Mouse (Mus musculus) stomach, adult 2 months (tissue): ENCODE results near the gene 2410002F23Rik. TPM values are rescaled to one million over a fixed set of nuclear protein-coding genes. Genes with fewer than 3 reads are reported as not detected.

Source experiments
- polyA plus RNA-seq: library from polyadenylated mRNA; depleted of rRNA; stranded (reverse); fragments of >200 nt; gene quantifications from 2 replicates; pipeline ENCODE4 v1.2.3, GENCODE M21; 2012; rRNA removed

The 2410002F23Rik gene
- polyA plus RNA-seq = 41.0 and 51.0 TPM in 2 replicates

GRCm38 (mm10) chr7:44246055-44246983 is at the start of gene 2410002F23Rik, which contains the start of gene 1700028J19Rik:
Gene 2410002F23Rik, plus strand, starts transcription at chr7:44246722.
Gene 1700028J19Rik, minus strand, starts transcription at chr7:44246695.

DNA sequence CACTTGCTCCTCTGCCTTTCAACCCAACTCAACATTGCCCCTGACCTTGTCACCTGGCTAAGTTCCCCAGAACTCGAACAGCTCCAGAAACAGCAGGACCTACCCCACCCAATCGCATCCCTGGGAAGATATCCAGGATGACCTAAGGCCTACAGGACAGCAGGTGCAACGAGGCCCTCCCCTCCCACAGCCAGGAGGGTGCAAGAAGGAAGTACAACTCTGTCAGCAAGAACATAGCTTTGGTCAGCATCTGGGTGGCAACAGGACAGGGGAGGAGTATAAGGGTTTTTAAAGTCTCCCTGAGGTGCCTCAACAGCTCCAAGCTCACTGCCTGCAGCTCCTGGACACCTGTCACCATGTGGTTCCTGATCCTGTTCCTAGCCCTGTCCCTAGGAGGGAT is 48.6 kb upstream of the 2410002F23Rik start, which contains the start of gene Klk1b3:
TSS of gene Klk1b3 (plus strand) at position 301 of the 400 bp plus-strand sequence.

GRCm38 (mm10) chr7:44207135-44207534 is 39.4 kb upstream of the 2410002F23Rik start, which contains the start of gene Klk1b4:
Gene Klk1b4, plus strand, starts transcription at chr7:44207435.

GRCm38 (mm10) chr7:44215645-44216044 is 30.9 kb upstream of the 2410002F23Rik start, which contains the start of gene Klk1b5:
Gene Klk1b5, plus strand, starts transcription at chr7:44215945.

GRCm38 (mm10) chr7:44225076-44225475 is 21.4 kb upstream of the 2410002F23Rik start, which contains the start of gene Klk1:
Gene Klk1, plus strand, starts transcription at chr7:44225360.

GRCm38 (mm10) chr7:44235909-44236308 is 10.6 kb upstream of the 2410002F23Rik start, which contains the start of gene Gm36864:
Gene Gm36864, plus strand, starts transcription at chr7:44236177.

DNA sequence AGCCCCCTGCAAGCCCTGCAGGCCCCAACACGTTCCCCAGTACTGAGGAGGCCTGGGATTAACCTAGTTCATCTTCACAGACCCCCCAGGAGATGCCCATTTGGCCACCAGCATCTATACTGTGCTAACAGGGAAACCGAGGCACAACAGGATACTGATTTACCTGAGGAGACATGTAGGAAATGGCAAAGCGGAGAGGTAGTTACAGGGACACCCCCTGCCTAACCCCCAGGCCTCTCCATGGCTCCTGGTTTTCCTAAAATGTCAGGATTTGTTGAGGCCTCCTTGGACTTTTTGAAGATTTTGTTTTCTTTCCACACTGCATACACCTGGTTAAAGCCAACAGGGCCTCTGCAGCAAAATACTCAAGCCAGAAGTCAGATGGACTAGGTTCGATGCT is 10.8 kb downstream of the 2410002F23Rik start, which contains the start of gene Acp4:
TSS of gene Acp4 (minus strand) at position 101 of the 400 bp plus-strand sequence.

DNA sequence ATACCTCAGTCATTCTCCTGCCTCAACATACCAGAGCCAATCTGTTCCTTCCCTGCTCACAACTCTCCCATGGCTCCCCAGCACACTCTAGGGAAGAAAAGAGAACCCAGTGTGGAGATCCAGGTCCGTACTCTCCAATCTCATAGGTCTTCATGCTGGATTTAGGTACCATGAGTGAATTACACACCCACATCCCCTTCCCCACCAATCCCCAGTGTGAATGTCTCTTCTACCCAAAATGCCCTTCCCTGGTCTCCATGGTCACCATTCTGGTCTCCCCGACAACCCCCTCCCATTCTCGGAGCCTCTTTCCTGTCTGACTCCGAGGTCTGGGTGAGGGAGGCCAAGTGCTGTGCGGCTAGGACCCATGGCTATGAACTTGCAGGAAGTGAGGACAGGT is 14.6 kb downstream of the 2410002F23Rik start, which contains the start of gene Gm15517:
TSS of gene Gm15517 (plus strand) at position 301 of the 400 bp plus-strand sequence.

Other genes with a start within 250 kb of the 2410002F23Rik start
- 0.30 and 0.31 TPM in 2 replicates for gene Klk1b26, start 234.6 kb upstream of the 2410002F23Rik start, polyA plus RNA-seq
- not detected in 2 replicates for gene Klk1b27, start 194.4 kb upstream of the 2410002F23Rik start, polyA plus RNA-seq
- gene Klk1b21, start 144.4 kb upstream of the 2410002F23Rik start, polyA plus RNA-seq = not detected in 2 replicates
- gene Klk1b22, start 134.0 kb upstream of the 2410002F23Rik start, polyA plus RNA-seq = 0.38 TPM in 1 of 2 replicates, not detected in the other
- not detected in 2 replicates for gene Klk1b16, start 110.0 kb upstream of the 2410002F23Rik start, polyA plus RNA-seq
- 0.19 TPM in 1 of 2 replicates, not detected in the other for gene Klk1b24, start 58.5 kb upstream of the 2410002F23Rik start, polyA plus RNA-seq
- gene Klk1b3, start 48.5 kb upstream of the 2410002F23Rik start, polyA plus RNA-seq = not detected in 2 replicates
- not detected in 2 replicates for gene Klk1b4, start 39.3 kb upstream of the 2410002F23Rik start, polyA plus RNA-seq
- not detected in 2 replicates for gene Klk1b5, start 30.8 kb upstream of the 2410002F23Rik start, polyA plus RNA-seq
- 21.8 and 58.4 TPM in 2 replicates for gene Klk1, start 21.4 kb upstream of the 2410002F23Rik start, polyA plus RNA-seq
- 0.05 TPM in 1 of 2 replicates, not detected in the other for gene Gm36864, start 10.5 kb upstream of the 2410002F23Rik start, polyA plus RNA-seq
- gene 1700028J19Rik, start within 50 bp of the 2410002F23Rik start, polyA plus RNA-seq = 1.4 and 2.2 TPM in 2 replicates
- not detected in 2 replicates for gene Acp4, start 10.7 kb downstream of the 2410002F23Rik start, polyA plus RNA-seq
- not detected in 2 replicates for gene Gm15517, start 14.7 kb downstream of the 2410002F23Rik start, polyA plus RNA-seq
- gene Clec11a, start 60.2 kb downstream of the 2410002F23Rik start, polyA plus RNA-seq = 5.9 and 7.3 TPM in 2 replicates
- gene Shank1, start 63.5 kb downstream of the 2410002F23Rik start, polyA plus RNA-seq = 1.1 and 1.5 TPM in 2 replicates
- 4.4 and 6.3 TPM in 2 replicates for gene Syt3, start 137.4 kb downstream of the 2410002F23Rik start, polyA plus RNA-seq
- gene 1700008O03Rik, start 139.1 kb downstream of the 2410002F23Rik start, polyA plus RNA-seq = 0.44 and 2.1 TPM in 2 replicates
- gene Lrrc4b, start 182.3 kb downstream of the 2410002F23Rik start, polyA plus RNA-seq = 1.5 and 2.3 TPM in 2 replicates
- 0.06 and 0.37 TPM in 2 replicates for gene Aspdh, start 218.7 kb downstream of the 2410002F23Rik start, polyA plus RNA-seq
- gene Josd2, start 221.3 kb downstream of the 2410002F23Rik start, polyA plus RNA-seq = 68.6 and 84.3 TPM in 2 replicates
- gene Emc10, start 249.8 kb downstream of the 2410002F23Rik start, polyA plus RNA-seq = 186 and 215 TPM in 2 replicates
- gene Fam71e1, start 249.9 kb downstream of the 2410002F23Rik start, polyA plus RNA-seq = 3.2 and 6.5 TPM in 2 replicates